Mouse (Mus musculus): ENCODE measurements around the gene Uaca.

Gene Uaca

DNA sequence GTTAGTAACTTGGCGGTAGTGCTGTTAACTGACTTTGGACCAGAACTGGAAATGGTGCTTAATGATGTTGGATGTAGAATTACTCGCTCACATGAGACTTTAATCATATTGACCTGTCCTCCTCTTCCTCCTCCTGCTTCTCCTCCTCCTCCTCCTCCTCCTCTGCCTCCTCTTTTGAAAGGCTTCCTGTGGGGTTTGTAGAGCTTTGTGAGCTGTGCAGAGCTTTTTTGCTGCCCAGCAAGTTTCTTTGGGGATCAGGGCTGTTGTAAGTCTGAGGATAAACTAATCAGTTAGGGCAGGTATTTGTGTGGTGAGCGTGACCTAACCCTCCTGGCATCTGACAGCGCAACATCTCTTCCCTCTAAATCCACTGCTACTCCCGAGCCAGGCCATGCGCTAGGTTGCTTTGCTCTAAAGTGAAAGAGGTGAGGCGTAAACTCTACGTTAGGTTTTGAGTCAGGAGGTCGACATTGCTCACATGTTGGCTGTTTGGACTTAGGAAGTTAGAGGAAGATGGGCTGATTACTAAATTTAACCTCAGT is 44.1 kb downstream of the Uaca start:
- no peak for DNase-seq

DNA sequence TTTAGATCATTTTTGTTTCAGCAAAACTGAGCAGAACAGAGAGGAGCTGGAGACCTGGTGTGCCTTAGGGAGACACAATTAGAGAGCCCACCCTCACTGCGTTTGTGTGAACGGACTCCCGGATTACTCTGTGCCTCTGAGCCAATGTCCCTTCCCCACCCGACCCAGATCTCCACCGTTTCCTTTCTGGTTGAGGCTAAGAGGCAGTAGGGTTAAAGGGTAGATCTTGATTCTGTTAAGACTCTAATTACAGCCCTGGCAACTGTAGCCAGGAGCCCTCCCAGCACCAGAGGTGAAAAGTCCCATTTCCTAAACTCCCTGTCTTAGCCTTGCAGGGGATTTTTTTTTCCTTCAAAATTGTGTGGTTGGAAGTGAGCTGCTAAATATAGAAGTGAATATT is 47.1 kb downstream of the Uaca start:
- no peak for DNase-seq

DNA sequence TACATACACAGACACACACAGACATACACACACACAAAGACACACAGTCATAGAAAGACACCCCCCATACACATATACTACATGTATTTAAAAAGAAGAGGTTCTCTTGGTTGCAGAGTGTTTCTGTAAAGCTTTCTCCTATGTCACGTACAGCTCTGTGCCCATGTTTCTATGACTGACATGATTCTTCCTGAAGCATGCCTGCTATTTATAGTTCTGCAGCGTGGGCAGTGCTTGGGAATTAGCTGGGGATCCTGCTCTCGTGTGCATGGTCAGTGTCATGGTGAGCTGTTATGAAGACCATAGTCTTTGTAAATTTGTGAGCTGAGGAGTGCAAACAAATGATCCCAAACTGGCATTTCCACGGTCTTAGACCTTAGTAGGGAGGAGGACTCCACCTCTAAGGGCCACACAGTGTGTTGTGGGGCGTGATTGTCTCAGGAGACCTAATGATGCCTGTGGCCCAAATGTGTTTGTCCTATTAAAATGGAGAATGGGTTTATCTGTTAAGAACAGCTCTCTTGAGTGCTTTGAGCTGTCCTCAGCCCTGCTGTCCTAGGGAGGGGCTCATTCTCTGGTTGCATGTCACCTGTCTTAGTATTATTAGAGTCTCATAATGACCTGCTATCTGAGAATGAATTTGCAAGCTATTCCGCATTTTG is 49.2 kb downstream of the Uaca start:
- no peak for DNase-seq

GRCm38 (mm10) chr9:60848730-60849129 is 54.4 kb downstream of the Uaca start:
- no peak for DNase-seq

DNA sequence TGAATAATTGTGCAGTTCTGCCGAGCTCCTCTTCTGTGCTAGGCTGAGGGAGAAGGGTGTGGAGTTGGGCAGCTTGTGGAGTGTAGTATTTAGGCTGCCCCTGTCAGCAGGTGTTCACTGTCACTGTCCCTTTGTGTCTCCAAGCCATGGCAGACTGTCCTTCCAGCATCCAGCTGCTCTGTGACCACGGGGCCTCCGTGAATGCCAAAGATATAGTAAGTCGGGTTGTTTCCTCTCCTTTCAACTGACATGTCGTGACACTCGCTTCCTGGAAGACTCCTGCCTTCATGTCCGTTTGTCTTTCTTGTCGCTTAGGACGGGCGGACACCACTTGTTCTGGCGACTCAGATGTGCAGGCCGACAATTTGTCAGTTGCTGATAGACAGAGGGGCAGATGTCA is 55.6 kb downstream of the Uaca start:
- no peak for DNase-seq

DNA sequence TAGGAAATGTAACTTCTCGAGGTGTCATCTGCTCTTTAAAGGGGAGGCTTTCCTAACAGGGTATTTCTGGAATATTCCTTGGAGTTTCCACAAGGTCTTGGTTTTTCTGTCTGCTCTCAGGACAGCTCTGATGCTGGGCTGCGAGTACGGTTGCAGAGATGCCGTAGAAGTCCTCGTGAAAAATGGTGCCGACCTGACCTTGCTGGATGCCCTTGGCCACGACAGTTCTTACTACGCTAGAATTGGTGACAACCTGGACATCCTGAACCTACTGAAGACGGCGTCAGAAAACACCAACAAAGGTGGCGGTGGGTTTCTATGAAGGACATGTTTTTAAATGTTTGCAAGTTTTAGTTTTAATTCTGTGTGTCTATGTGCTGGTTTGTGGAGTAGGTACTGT is 59.9 kb downstream of the Uaca start:
- DNase-seq = no peak

DNA sequence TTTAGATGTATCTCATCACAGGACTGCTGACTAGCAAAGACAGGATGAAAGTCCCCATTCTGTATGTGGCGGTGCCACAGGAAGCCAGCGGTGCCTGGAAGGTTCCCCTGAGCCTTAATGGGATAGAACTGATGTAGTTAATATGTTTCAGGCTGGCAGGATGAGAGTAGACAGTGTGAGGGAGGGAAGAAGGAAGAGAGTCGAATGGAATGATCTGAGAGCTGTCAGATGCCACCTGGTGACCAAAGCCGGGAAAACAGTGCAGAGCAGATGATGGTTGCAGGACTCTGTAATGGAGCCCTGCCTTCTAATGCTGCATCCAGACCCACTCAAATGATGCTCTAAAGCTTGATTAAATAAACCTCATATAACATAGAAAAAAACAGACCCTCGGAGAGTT is 63.5 kb downstream of the Uaca start:
- peak; percentile 66 for DNase-seq

- DNase-seq = no peak
Measured at GRCm38 (mm10) chr9:60858306-60858960, 64.1 kb downstream of the Uaca start.

- DNase-seq = no peak
Measured at GRCm38 (mm10) chr9:60859031-60859430, 64.7 kb downstream of the Uaca start.

DNA sequence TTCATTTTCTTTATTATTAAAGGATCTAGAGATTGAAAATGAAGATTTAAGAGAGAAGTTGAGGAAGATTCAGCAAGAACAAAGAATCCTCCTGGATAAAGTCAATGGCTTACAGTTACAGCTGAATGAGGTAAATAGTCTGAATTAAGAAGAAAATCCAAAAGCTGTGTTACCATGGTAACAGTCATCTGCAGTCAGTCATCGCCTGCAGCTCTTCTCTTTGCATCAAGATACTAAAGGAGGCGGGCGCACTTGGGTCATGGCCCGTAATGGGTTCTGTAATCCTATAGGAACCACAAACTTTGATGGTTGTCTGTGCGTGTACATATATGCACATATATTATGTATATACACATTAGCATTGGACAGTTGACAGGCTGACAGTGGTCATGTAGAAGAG is 66.7 kb downstream of the Uaca start:
- DNase-seq = no peak

- no peak for DNase-seq
Measured at GRCm38 (mm10) chr9:60864664-60865063, 70.3 kb downstream of the Uaca start.

DNA sequence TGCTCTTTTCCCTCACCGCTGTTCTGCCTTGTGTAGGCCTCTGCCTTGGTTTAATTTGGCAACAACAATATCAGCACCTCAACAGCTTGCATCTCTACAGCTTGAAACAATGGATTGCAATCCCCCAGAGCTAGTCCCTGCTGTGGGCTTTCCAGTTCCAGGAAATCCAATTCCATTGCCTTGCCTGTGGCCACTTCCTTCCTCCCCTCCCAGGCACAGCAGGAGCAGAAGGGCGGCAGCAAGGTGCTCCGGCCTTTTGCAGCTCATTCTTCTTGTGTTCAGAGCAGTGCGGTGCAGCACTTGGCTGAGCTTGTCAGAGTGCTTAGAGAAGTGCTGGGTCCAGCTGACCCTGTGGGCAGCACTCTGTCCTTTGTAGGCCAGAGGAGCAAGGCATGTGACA is 71.5 kb downstream of the Uaca start:
- no peak for DNase-seq

DNA sequence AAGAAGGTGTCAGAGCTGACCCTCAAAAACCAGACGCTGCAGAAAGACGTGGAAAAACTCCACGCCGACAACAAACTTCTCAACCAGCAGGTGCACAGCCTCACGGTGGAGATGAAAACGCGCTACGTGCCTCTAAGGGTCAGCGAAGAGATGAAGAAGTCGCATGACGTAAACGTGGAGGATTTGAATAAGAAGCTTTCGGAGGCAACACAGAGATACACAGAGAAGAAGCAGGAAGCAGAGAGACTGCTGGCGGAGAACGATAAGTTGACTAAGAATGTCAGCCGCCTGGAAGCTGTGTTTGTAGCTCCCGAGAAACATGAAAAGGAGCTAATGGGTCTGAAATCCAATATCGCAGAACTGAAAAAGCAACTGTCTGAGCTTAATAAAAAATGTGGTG is 76.1 kb downstream of the Uaca start:
- no peak for DNase-seq

GRCm38 (mm10) chr9:60870919-60871503 is 76.7 kb downstream of the Uaca start:
- DNase-seq = no peak

DNA sequence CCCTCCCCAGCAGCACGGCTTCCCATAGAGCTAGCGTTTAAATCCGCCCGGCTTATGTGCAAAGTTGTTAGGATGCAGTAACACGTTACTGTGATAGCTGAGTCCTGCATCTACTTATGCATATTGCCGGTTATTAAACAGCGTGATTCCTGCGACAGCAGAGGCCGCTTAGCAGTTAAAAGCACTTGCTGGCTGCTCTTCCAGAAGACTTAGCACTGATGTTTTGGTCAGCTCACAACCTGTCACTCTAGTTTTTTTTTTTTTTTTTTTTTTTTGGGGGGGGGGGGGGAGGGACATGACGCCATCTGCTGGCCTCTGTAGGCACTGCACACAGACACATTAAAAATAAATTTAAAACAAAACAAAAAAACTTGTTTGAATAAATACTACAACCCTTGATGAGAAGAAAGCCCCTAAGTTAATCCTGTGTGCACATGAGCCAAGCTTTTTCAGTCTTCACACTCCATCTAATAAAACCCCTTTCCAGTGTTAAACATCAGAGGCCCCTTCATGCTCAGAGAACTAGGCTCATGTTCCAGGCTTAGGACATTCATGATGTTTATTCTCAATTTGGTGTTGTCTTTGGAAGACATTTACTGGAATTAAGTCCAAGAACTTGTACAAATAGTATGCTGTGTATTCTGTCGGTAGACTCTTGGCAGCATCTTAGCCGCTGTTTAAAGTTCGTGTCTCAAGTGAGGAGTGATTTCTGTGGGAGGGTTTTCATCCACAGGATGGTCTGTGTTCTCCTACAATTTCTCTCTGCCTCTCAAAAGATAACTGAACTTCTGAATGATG is 79.1 kb downstream of the Uaca start:
- DNase-seq = no peak

DNA sequence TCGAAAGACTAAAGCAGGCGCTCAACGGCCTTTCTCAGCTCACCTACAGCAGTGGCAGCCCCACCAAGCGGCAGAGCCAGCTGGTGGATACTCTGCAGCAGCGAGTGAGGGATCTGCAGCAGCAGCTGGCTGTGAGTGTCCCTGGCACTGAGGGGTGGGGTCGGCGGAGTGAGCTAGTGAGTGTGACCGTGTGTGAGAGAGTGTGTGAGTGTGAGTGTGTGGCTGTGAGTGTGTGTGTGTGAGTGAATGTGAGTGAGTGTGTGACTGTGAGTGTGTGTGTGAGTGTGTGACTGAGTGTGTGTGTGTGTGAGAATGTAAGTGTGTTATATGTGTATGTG is 79.7 kb downstream of the Uaca start:
- DNase-seq = no peak

DNA sequence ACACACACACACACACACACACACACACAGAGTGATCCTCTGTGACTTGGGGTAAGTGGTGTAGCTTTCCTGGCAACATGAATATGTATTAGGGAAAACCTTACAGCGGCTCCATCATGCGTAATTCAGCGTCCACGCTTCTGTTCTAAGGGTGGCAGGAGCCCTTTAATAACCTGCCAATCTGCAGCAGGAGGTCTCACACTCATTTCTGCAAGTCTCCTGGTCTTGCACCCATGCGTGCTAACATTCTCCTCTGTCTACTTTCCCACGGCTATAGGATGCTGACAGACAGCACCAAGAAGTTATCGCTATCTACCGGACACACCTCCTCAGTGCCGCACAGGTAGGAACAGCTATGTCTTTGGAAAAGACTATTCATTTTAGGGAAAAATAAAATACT is 81.7 kb downstream of the Uaca start:
- no peak for DNase-seq

DNA sequence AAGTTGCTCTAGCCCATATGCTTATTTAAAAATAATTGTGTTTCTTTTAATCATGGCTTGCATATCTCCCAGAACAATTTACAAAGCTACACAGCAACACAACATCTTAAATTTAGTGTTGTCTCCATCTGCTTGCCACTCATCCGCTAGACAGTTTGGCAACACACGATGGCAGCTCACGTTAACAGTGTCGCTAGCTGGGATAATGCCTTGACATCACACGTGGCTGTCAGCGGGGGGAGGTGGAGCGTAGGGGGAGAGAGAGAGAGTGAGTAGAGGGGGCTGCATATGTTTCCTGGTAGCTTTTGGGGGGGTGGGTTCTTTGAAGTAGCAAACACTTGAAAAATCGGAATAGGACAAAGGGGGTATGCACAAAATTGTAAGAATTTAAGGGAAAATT is 82.2 kb downstream of the Uaca start:
- no peak for DNase-seq

- no peak for DNase-seq
Measured at GRCm38 (mm10) chr9:60878051-60878557, 83.8 kb downstream of the Uaca start.

DNA sequence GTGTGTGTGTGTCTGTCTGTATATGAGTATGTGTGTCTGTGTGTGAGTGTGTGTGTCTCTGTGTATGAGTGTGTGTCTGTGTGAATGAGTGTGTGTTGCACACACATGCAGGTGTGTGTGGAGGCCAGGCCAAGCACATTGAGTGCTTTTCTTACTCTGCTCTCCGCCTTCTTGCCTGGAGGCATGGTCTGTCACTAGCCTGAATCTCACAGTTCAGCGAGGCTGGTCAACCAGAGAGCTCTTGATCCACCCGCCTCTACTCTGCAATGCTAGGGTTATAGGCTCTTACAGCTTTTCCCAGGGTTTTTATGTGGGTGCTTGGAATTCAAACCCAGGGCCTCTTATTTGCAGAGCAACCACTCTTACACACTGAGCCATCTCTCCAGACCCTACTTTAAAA is 84.3 kb downstream of the Uaca start:
- DNase-seq = no peak

- no peak for DNase-seq
Measured at GRCm38 (mm10) chr9:60885148-60885547, 90.8 kb downstream of the Uaca start.

DNA sequence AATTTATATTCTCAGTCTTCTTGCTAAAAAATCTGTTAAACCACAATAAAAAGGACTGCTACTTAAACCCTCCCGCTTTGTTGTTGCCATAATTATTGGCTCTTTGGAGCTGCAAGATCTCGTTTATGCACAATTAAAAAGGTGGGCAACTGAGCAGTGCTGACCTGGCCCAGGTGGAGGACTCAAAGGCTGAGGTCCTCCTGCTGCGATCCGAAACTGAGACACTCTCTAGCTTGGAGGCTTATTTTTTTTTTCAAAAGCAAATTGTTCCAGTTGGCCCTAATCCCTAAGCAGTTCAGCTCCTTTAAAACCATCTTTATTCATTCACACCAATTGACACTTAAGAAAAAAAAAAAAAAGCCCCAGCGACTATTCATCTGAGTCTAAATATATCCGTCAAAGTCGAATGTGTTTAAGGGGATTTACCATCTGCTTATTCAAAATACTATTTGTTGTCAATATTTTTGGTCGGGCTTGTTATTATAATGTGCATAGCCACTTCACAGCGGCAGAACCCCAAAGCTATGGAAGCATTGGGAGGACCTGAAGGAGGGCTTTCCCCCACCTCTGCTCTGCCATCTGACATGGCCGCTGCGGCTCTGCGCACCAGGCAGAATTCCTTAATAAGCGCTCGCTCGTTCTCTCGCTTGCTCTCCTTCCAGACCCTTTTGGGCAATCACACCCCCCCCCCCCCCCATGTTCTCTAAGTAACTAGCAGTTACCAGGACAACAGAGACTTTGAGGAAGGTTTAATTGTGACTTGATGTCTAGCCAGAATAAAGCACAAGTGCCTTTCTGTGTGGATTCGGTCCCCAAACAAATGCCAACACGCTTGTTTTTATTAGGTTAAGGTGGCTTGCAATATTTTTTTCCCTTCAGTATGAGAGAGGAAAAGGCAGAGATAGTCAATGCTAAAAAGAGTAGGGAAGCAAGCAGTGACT is 92.4 kb downstream of the Uaca start:
- no peak for DNase-seq

Measured in right cerebral cortex, adult 18-20 months (tissue).